Mouse (Mus musculus) olfactory bulb, adult 2 months (tissue): Measurements from ENCODE around the gene Chd1.

Experiments used
- CTCF ChIP-seq: fragments of 200-500 bp; IDR thresholded peaks from 2 replicates; pipeline ENCODE4 v1.5.1; 2012; ENCODE audit warnings: low read depth, mild to moderate bottlenecking, low read length, moderate library complexity; ENCODE audit not compliant: insufficient read depth
- POLR2A ChIP-seq: fragments of 200-500 bp; IDR thresholded peaks from 2 replicates; pipeline ENCODE4 v1.6.1; 2012; ENCODE audit warnings: mild to moderate bottlenecking, low read depth, low read length, moderate library complexity; ENCODE audit not compliant: insufficient read depth

DNA sequence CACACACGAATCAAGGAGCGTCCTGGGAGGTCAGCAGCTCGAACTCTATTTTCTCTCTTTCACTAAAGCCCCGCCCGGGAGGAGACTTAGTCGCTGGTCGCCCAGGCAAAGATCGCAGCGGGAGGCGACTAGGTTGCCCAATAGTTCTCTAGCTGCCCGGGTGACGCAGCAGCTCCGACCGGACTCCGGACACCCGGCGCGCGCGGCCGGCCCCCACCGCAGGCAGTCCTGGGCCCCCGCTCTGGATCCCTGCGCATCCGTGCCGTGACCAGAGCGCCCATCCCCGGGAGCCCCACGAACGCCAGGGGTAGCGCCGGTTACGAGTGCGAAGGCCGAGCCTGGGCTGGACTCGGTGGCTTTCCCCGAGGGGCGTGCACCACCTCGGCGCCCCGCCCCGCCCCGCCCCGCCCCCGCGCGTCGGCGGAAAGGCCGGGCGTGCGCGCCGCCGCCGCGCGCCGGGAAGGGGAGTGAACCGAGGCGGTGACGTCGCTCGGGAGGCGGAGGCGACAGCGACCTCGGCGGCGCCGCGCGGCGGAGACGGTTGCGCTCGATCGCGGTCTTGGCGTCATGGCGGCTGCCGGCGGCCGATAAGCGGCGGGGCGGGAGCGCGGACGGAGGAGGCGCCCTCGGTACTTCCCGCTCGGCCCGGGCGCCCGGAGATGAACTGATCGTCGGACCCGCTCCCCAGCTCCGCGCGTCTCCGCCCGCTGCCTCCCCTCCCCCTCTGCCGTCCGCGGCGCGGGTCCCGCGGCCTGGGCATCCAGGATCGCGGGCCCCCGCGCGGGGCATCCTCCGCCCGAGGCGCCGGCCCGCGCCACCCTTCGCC lies at the start of gene Chd1:
- TF ChIP-seq CTCF (no peak), POLR2A (peak; percentile 82)
